Mouse (Mus musculus) gastrocnemius, postnatal 36 days (tissue): Measurements from ENCODE around the gene Plekha6. TPM values are rescaled to one million over a fixed set of nuclear protein-coding genes. Genes with fewer than 3 reads are reported as not detected.
"Not testable (repeated sequence)": the region's sequence is repeated elsewhere in the genome, so short reads cannot be mapped to it uniquely, and the experiment has no call there.

Source experiments
- DNase-seq, 2 experiments: peaks; one replicate each; pipeline ENCODE4 v3.0.0; 2022
- intact Hi-C: fragments of 180-260 bp; cut with DNase I; formaldehyde crosslinking; loops from one replicate; pipeline ENCODE4 v1.15.1; 2025
- total RNA-seq, 2 experiments: library from RNA; stranded (reverse); gene quantifications; 2 replicates each; pipeline ENCODE4 v1.2.3; 2021

Plekha6 gene
- total RNA-seq, 2 experiments from 2014 or later = 6.7 to 11.5 TPM

DNA sequence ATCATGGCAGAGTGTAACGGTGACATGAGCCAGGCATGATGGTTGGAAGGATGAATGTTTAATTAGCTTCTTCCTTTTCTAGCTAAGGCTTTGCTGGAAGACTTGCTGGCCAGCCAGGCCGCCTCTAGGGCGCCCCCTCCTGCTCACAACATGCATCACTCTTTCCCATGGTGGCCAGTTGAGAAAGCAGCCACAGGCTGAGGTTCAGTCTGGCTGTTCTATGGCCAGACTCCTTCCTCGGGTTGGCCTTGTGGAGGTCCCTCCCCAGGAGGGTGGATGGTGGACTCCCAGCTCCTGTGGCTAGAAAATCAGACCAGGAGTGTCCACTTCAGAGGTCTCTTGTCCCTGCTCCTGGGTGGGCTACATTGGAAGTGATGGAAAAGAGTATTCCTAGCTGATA is 142.8 kb downstream of the Plekha6 start:
- intact Hi-C loops = loop anchor here (1.0 to 10.0 kb wide), 3 partner anchors 126 to 262 kb away; partner anchors contain the start of gene Pik3c2b
- peak; percentile 73 to 81 for DNase-seq

DNA sequence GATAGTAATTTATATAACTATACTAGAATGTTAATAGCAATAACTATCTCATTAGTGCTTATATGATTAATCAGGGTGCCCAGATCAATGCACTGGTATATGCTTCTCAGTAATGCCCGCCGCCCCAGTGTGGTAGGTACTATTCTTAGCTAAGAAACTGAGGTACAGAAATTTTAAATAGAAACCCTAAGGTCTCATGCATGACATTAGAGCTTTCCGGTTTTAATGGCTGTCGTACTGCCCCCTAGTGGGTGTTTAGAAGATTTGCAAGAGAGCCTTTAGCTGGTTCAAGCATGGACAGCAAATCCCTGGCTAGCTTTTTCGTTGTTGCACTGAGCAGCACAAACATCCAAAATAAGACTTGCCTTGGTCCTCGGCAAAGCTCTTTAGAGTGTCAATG is 143.3 kb downstream of the Plekha6 start:
- intact Hi-C loops = loop anchor here (1.0 to 10.0 kb wide), 3 partner anchors 126 to 263 kb away; partner anchors contain the start of gene Pik3c2b
- DNase-seq = no peak

DNA sequence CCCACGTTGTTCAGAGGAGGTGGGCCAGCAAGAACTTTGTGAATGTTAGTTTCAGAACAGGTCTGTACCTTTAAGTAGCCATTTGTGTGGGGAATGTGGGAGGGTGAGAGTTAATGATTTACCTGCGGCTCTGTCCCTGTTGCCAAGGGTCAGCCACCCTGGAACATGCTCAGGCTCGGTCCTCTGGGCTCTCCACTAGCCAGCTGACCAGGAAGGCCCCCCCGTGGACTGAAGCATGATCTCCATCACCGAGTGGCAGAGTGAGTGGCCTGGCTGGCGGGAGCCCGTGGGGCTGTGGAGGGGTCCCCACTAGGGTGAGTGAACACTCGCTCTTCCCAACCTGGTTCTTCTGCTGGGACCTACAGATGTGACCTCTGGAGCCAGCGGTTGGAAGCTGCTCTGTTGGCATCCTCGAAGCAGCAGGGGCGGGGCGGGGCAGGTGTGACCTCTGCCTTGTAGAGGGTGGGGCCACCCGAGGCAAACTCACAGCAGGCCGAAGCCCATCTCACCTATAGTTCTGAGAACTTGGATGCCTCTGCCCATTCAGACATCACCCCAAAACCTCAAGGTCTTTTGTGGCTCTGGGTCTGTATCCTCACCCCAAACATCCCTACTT is 145.8 kb downstream of the Plekha6 start, which contains the start of gene Golt1a:
TSS of gene Golt1a (plus strand) at position 149 of the 616 bp plus-strand sequence.
- intact Hi-C loops = loop anchor here (10.0 kb wide), 1 partner anchor 265 kb away; the partner anchor contains the start of gene Pik3c2b

DNA sequence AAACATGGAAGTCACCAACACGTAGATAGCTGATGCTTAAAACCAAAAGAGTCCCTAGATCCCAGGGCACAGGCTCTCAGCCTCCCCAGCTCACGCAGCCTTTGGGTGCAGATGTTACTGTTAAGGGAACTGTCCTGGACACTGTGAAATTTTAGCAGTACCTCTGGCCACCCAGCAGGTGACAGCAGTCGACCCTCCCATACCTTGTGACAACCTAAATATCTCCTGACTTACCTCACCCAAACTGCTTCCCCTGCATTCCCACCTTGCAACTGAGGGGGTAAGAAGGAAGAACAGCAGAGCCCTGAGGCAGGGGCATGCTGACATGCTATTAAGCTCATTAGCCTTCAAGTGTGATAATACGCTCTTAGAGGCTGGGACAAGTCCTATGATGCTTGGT is 147.2 kb downstream of the Plekha6 start:
- intact Hi-C loops = no loop called here
- DNase-seq = no peak

More for the DNA sequence above, 145.8 kb downstream of the Plekha6 start, which contains the start of gene Golt1a:
- DNase-seq = no peak

DNA sequence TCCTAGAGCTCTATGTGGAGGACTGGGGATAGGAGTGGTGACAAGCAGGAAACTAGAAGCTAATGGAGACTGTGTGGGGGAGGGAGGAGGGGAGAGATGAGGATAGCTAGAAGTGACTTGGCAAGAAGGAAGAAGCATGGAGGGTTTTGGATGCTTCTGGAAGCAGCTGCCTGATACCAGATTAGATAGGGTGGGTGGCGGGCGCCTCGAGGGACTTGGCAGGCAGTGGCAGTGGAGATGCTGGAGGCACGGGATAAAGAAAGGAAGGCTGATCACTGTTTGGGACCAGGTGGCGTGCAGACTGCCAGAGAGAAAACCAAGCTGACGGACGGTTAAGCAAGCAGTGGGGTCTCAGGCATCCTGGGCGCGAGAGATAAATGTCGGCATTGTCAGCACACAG is 147.9 kb downstream of the Plekha6 start:
- DNase-seq = no peak
- intact Hi-C loops = no loop called here

DNA sequence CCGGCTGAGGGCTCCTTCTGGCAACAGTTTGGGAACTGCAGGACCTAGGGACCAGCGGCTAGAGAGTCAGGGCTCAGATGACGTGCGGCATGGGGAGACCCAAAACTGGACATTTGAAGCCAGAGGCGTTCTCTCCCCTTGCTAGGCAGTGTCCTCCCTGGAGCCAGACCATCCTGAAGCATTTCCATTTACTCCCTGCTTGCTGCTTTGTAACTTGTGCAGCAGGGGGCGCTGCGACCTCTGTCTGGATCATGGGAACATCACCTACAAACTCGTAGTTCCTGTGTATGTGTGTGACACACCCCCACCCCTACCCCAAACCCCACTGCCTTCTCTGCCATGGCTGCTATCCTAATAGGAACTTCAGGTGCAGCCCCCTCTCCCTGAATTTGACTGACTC is 150.4 kb downstream of the Plekha6 start:
- intact Hi-C loops = loop anchor here (2.0 kb wide), 2 partner anchors 38 to 296 kb away; partner anchors contain the start of gene Snrpe
- DNase-seq = peak; percentile 40 to 45

DNA sequence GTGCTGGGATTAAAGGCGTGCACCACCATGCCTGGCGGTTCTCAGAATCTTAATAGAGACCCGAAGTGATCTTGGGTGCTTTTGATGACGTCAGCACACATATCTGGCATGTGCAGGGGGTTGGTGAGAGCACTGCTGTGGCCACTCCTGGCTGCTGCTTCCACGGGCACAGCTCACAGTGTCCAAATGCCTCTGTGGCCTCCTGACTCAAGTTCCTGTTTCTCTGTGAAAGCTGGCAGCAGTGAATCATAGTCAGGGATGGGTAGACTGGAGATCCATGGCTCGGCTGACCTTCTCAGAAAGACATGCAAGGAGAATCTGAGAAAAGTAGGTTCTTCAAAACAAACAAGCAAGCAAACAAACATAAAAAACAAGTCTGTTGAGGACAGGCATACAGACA is 151.8 kb downstream of the Plekha6 start:
- intact Hi-C loops = loop anchor here (2.0 kb wide), 2 partner anchors 37 to 295 kb away; partner anchors contain the start of gene Snrpe
- no peak for DNase-seq

DNA sequence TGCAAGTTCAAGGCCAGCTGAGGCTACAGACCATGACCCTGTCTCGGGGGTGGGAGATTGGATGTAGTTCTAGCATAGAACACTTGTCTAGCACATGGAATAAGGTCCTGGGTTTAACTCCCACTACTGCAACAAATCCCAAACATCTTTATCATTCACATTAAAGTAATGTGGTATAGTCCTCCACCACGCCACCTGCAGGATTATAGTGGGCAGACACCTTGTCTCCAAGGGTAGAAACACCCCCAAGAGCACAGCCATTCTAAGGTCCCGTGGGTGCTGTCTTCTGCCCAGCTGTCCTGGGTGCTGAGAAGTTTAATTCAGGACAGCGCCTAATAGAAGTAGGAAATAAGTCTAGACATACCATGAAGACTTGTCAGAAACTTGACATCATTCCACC is 152.6 kb downstream of the Plekha6 start:
- intact Hi-C loops = no loop called here
- no peak for DNase-seq

DNA sequence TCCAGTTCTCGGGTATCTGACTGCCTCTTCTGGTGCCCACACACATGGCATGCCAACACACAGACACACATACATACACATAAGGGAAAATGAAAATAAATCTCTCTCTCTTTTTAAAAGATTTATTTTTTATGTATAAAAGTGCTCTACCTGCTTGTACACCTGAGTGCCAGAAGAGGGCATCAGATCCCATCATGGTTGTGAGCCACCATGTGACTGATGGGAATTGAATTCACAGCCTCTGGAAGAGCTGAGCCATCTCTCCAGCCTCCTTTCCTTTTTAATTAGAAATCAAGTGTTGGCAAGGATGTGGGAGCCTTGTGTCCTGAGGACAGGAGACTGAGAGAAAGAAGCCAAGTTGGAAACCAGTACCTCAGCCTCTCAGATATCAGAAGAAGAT is 153.1 kb downstream of the Plekha6 start:
- DNase-seq = no peak
- intact Hi-C loops = no loop called here

DNA sequence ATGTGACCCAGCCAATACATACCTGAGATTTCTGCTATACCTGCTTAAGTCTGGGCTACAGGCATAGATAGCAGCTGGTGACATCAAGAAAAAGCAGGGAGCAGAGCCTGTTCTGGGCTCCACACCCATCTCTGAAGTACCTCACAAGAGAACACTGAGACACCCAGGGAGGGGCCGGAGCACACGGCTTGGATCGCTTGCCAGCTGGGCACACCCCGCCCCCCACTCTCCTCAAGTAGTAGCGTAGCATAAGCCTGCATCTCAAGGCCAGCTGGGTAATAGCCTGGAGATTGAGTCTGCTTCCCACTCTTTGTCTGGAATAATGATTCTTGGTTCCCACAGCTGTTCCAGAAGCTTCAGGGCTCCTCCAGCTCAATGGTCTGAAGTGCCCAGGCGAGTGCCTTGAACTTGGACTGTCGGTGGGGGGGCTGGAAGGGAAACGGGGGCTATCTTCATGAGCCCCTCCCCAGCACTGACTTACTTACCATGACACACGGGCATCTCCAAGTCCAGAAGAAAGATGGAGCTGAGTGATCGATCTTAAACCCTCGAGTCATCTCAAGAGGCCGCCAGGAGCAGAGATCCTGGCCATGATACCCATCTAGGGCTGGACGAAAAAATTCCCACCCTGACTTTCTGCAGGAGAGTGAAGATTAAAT is 157.4 kb downstream of the Plekha6 start, which contains the start of gene Kiss1:
TSS of gene Kiss1 (plus strand) at position 609 of the 659 bp plus-strand sequence.
- intact Hi-C loops = no loop called here
- DNase-seq = no peak

DNA sequence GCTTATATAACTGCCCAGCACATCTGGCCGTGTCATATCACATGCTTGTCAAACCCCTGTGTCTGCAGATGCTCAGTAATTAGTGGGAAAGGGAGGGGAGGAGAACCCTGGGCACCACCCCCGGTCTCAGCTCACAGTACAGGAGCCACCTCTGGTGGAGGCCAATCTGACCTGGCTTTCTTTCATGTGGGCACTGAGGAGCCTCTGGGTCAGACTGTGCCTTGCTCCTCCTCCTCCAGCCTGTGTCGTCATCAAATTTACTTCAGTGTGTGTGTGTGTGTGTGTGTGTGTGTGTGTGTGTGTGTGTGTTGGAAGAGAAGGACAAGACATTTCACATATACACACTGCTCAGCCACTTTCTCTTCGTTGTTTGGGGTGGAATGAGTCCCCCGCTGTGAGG is 159.3 kb downstream of the Plekha6 start:
- DNase-seq = no peak
- intact Hi-C loops = no loop called here

DNA sequence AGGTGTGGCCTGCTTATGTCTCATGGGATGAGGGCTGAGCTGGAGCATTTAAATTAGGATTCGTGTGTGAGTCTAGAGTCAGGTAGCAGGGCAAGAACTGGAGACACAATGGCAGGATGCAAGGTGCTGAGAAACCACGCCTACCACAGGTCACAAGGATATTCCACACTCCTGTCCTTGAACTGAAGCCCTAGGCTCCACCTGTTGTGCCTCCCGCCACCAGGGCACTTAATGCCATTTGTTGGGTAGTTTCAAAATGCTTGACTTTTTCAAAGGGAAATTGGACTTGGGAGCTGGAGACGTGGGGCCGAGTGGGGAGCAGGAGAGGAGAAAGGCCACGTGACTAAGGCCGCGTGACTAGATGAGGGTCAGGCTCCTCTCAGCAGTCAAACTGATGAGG is 161.9 kb downstream of the Plekha6 start:
- intact Hi-C loops = no loop called here
- no peak for DNase-seq

DNA sequence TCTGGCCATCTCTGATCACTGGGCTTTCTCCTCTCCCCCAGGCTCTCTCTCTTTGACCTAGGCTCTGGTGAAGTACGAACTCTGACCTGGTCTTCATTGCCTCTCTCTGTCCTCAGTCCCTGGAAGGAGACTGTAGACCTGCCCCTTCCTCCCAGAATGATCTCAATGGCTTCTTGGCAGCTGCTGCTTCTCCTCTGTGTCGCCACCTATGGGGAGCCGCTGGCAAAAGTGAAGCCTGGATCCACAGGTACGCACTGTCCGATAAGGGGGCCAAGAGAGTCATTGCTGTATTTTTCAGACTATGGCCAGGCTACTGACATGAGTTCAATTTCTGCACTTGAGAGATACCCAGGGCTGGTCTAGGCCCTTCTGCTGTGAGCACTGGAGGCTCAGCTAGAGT is 163.1 kb downstream of the Plekha6 start:
- no peak for DNase-seq
- intact Hi-C loops = no loop called here

DNA sequence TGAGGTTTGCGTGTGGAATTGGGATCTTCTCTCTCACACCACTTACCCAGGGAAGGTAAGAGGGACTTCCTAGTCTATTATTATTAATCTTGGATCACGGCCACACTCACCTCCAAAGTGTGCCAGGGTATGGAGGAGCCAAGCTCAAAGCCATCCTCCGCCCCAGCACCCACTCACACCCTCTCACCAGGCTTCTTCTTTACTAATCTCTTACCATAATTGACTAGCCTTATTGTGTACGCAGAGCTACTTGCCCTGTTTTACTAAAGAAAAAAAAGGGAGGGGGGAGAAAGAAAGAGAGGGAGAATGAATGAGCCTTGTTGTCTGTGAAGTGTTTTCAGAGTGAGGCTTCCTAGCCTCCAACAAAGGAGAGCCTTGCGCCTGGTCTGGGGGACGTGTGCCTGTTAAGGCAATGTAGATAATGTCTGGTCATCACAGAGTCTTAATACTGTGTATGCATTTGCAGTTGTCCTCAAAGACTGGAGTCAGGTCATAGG is 164.3 kb downstream of the Plekha6 start:
- intact Hi-C loops = no loop called here
- DNase-seq = no peak

DNA sequence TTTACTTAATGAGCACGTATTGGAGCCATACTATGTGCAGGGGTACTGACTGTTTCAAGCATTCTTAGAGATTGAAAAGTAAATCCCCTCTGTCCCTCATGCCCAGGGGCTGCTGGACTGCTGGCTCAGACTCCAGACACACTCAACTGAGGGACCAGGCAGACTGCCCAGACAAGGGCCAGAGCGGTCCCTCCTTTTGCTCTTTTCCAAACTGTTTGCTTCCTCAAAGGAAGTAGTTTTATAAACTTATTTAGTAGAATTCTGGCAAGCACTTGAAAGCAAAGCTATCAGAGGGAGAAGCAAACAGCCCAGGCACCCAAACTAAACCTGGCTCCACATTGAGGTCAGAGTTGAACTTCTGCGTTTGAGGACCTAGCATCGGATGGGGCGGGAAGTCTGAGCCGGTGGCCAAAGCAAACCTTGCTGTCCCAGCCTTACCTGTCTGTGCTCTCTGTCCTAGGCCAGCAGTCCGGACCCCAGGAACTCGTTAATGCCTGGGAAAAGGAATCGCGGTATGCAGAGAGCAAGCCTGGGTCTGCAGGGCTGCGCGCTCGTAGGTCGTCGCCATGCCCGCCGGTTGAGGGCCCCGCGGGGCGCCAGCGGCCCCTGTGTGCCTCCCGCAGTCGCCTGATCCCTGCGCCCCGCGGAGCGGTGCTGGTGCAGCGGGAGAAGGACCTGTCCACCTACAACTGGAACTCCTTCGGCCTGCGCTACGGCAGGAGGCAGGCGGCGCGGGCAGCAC is 165.1 kb downstream of the Plekha6 start:
- no peak for DNase-seq
- intact Hi-C loops = no loop called here

DNA sequence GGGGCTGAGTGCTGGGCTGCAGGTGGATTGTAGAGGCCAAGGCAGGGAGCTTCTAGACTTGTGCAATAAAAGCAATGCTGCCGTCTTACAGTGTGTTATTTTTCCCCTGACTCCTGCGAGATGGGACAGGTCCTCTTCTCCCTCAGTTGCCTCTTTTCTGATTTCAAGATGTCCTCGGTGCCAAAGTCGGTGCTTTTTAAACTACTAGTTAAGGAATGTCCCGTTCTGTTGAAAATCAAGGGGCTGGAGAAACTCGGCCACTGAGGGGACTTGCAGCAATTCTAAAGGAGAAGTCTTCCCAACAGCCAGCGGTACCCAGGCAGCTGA is 165.6 kb downstream of the Plekha6 start:
- intact Hi-C loops = no loop called here
- no peak for DNase-seq

DNA sequence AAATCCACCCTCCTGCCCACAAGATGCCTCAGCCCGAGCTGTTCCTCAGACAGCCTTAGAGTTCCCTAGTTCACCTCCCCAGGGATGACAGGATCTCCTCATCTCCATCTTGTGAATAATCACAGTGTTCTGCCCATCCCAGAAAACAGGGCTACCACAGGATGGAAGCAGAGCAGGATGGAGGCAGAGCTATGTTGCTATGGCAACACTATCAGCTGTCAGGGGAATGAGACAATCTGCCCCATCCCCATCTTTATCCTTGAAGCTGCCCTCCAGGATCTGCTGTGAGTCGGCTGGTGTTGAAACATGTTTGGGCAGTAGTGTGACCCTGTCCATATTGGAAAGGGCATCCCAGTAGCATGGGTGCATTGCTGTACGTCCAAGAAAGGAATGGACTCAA is 167.1 kb downstream of the Plekha6 start:
- no peak for DNase-seq
- intact Hi-C loops = no loop called here

DNA sequence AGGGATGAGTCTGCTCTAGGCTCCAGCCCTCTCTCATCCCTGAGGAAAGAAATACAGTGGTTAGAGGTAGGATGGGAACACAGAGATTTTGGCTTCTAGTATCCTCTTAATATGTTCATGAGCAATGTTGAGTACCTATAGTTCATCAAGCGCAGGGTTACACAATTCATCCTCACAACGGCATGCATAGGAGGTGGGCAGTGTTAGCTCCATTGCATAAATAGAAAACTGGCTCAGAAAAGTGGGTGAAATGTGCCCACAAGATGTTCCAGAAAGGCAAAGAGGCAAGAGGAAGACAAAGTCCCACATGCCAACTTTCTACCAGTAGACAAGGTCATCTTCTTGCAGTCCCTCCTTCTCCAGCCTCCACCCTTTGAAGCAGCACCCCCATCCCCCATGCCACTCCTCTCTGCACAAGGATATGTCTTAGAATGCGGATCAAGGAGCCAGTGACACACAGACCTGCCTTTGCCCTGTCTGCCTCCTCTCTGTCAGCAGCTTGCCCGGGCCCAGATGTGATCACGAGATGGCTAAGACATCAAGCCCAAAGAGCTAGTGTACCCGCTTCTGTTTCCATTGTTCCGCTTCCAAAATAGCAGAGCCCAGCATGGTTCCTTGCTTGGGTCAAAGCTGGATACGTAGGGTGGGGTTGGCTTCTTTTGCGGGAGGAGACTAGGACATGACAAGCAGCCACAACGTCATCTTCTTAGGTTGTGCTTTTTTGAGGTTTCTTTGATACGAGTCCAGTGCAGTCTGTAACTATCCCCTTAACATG is 168.8 kb downstream of the Plekha6 start:
- no peak for DNase-seq
- intact Hi-C loops = no loop called here

DNA sequence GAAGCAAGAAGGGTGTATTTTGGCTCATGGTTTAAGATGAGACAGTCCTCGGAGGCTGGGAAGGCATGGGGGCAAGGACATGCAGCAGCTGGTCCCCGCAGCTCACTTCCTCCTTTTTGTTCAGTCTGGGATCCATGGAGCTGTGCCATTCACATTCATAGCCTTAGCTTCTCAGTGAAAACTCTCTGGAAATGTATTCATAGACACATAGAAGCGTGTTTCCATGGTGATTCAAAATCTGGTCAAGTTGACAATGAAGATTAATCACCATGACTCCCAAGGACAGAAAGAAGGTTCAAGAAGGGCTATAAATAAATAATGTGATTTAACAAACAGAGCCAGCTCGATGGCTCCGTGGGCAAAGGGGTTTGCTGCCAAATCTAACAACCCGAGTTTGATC is 169.9 kb downstream of the Plekha6 start:
- no peak for DNase-seq
- intact Hi-C loops = no loop called here

DNA sequence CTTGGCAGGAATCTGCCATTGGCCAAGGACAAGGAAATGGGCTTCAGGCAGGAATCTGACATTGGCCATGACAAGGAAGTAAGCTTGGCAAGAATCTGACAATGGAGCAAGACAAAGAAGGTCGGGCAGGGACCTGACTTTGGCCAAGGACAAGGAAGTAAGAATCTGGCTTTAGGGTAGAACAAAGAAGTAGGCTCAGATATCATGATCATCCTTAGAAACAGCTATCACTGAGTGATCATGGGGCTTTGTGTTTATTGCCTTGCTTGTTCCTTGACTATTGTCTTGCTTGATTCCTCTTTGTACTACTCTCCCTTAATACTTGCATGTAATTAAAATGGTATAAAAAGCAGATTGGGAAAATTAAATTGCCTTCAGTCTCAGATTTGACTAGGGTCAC is 176.4 kb downstream of the Plekha6 start:
- intact Hi-C loops, DNase-seq: not testable (repeated sequence)
